Mouse (Mus musculus) left cerebral cortex, adult 9 months (tissue): ENCODE measurements around the gene Anapc16.
A peak's percentile ranks its signal among the peaks of the same experiment; 100 is the strongest.
"Not testable (repeated sequence)": the region's sequence is repeated elsewhere in the genome, so short reads cannot be mapped to it uniquely, and the experiment has no call there.

Experiments
- DNase-seq, 2 experiments: peaks; one replicate each; pipeline ENCODE4 v3.0.0; 2022; ENCODE audit warnings: low spot score in 2 of 2

Gene Anapc16

GRCm38 (mm10) chr10:60001663-60002062 lies 1.3 kb downstream of the Anapc16 start:
- DNase-seq, result not testable (repeated sequence)

DNA sequence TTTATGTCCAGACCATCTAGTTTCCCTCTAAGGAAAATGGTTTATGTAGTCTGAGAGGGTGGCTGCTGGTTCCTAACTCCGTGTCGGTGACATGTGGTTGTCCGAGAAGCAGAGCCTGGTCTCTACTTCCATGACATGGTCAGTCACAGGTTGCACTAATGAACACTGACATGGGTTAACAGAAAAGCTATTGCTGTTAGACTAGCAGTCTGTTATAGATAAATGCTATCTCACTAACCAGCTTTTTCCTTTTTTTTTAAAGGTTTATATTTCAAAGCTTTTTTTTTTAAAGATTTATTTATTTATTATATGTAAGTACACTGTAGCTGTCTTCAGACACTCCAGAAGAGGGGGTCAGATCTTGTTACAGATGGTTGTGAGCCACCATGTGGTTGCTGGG lies 3.9 kb downstream of the Anapc16 start:
- DNase-seq, result no peak

GRCm38 (mm10) chr10:59997591-59997990 lies 5.3 kb downstream of the Anapc16 start:
- peak in 1 of 2 experiments; percentile 77 for DNase-seq

GRCm38 (mm10) chr10:59995889-59996288 lies 7.0 kb downstream of the Anapc16 start:
- no peak for DNase-seq

- DNase-seq, result not testable (repeated sequence)
Measured at GRCm38 (mm10) chr10:59993813-59994212, 9.1 kb downstream of the Anapc16 start.

GRCm38 (mm10) chr10:59992024-59992423 lies 10.9 kb downstream of the Anapc16 start:
- DNase-seq, result no peak

GRCm38 (mm10) chr10:59991262-59991880 lies 11.6 kb downstream of the Anapc16 start:
- DNase-seq, result no peak

DNA sequence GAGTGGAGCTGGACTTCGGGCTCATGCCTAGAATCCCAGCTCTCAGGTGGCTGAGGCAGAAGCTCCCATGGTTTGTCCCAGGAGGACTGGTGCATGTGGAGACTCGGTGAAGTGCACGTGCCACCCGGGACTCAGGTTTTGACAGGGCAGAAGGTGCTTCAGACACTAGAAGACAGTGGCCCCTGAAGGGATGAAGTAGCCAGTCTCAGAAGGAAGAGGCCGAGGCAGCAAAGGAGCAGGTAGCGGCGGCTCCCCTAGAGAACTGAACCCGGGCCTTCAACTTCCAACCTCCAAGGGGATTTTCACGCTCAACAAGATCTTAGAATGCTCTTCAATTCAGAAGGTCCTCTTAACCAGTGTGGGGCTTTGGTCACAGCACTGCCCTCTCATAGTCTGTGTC lies 12.5 kb downstream of the Anapc16 start:
- no peak for DNase-seq

DNA sequence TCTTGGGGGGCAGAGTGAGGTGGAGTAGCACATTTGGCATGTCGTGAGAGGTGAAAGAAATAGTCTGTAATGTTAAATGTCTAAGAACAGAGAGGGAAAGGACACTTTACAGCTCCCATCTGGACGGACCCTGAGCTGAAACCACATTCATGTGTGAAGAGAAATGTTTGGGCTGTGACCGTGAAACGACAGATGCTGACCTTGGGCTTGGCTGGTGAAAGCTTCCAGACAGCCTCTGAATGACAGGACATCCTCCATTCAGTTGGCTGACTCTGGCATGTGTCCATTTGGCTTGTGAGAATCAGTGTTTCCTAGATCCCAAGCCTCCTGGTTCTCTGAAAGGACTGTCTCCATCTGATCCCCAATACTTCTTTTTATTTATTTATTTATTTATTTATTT lies 14.9 kb downstream of the Anapc16 start:
- no peak for DNase-seq

DNA sequence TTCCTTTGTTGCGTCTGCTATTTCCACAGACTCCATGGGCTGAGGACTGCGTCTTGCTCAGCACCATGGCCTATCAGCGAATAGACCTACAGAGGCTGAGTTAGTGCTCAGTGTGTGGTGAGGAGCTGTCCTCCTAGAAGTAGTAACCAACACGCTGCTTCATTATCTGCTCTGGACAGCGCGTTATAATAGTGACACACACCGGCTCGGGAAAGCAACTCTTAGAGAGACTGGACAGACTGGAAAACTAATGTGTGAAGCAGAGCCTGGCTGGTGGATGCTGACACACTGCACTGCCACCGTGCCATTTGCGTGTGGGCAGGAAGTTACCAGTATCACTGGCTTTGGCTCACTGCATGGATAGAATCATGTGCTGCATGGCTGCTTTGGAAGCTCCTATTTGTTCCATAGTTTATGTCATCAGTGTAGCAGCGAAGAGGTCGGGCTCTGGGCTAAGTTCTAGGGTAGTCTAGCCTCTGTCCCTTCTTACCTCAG lies 20.5 kb downstream of the Anapc16 start:
- DNase-seq, result no peak

- no peak for DNase-seq
Measured at GRCm38 (mm10) chr10:59981792-59982191, 21.1 kb downstream of the Anapc16 start.

- DNase-seq, result no peak
Measured at GRCm38 (mm10) chr10:59981336-59981735, 21.6 kb downstream of the Anapc16 start.

DNA sequence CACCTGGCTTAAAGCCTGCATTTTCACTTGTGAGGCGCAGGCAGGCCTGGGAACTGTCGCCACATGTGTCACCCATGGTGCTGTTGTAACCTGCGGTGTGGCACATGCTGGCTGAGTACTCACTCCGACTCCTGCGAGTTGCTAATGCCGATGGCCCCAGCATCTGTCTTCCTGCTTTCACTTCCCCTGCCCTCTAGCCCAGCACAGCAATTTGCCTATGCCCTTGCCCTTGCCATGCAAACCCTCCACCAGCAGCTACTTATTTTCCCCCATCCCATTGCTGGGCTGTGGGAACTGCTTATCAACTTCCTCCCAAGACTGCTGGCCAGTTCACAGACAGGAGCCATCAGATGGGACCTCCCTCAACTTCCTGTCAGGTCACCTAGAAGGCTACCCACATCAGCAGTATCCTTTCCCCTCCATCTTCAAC lies 22.1 kb downstream of the Anapc16 start:
- no peak for DNase-seq

DNA sequence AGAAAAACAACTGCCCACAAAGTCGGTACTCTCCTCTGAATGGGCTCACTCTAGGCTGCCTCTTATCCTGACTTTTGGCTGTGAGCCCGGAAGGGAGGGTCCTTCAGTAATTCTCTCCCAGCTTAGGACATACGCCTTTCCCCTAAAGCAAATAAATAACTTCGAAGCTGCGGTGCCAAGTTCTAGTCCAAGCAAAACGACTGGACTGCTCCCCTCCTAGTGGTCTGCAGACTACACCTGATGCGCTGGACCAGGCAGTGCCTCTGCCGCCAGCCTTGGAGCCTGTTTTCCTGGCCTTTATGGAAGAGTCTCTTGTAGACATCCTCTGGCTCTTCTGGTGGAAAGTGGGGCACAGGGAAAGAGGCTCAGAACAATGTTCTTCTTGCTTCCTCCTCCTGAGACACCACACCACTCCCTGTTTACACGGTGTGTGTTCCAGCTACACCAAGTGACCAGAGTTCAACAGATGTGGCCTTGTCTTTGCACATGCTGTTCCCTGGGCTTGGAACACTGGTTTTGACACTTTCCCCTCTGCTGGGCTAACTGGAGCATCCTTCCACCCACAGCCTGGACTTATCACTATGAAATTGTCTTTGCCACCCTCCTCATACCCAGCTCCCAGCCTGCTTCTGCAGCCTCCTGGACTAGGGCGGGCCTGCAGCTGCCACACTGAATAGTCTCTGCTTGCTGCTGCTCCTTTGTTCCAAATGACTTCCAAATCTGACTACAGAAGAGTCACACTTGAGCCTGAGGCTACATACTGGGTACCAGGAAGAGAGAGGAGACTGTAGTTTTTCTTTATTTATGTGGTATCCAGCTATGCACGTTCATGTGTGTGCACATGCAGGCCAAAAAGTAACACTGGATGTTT lies 23.8 kb downstream of the Anapc16 start:
- DNase-seq, result no peak

- DNase-seq, result no peak
Measured at GRCm38 (mm10) chr10:59978401-59978800, 24.5 kb downstream of the Anapc16 start.

DNA sequence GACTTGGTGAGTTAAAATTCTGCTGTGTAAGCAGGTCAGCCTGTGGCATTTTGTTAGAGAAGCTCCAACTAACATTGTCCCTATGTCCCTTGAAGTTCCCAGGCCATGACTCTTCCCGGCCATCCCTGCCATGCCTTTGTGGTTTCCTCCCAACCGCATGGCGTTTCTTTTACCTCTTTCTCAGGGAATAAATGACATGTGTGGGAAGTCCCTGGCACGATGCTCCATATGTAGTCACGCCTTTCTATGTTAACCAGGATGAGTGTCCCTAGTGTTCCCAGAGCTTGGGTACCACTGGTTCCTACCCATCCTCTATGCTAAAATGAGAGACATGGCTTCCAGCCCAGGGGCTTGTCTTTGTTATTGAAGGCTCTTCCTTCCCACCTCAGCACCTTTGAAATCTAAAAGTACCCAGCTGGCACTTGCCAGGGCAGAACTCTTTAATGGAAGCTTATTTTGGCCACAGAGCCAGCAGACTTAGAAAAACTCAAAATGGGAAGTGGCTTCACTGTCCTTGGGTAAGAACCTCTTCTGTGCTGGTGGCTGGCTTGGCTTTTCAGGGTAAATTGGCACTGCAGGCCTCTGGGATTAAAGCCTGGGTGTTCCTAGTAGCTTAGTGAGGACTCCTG lies 25.1 kb downstream of the Anapc16 start:
- DNase-seq, result no peak

- no peak for DNase-seq
Measured at GRCm38 (mm10) chr10:59977141-59977540, 25.8 kb downstream of the Anapc16 start.

GRCm38 (mm10) chr10:59974786-59975185 lies 28.1 kb downstream of the Anapc16 start:
- no peak for DNase-seq

DNA sequence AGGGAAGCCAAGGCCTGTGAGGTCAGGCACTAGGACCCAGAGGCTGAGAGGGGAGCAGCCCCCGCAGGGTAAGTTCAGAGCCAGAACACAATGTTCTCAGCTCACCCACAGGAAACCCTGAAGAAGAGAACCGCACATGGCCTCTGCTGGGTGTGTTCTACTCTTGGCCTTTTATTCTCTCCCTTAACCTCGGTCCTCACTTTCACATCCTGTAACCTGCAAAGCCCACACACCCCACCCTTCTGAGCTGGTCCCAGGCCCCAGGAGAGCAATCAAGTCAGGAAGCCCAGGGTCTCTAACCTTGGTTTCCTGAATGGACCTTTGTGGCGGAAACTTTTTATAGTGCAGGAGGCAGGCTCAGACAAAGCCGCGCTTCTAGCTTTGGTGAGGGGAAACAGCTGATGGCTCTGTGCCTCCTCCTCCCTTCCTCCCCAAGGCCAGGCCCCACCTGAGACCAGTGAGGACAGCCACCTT lies 28.7 kb downstream of the Anapc16 start:
- DNase-seq, result peak in 1 of 2 experiments; percentile 58

GRCm38 (mm10) chr10:59973400-59973799 lies 29.5 kb downstream of the Anapc16 start:
- DNase-seq, result no peak

GRCm38 (mm10) chr10:59972999-59973398 lies 29.9 kb downstream of the Anapc16 start:
- no peak for DNase-seq

DNA sequence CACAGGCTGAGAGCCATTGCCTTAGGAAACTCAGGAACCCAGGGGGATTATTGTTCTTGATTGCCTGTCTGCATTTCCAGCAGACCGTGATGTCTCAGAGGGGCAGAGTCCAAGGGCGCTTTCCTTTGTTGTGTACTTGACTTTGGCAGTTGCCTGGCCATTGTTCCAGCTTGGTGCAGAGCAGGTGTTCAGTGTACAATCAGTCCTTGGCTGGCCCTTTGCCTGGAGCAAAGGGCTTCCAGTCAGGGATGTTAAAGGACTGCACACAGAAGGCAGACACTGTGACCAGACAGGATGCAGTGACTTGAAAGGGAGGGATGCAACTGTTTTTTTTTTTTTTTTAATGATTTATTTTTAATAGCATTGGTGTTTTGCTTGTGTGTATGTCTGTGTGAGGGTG lies 30.4 kb downstream of the Anapc16 start:
- no peak for DNase-seq
